Mouse (Mus musculus) mouse trophoblast stem cell (cell line): ENCODE measurements around the gene Esrrg.

Experiments
- in situ Hi-C, 2 experiments: fragments of 300-500 bp; cut with MseI, MboI; formaldehyde crosslinking; loops; 2 replicates in 1 of 2; 3 replicates in 1 of 2; pipeline ENCODE4 v1.15.1; 2025

Gene Esrrg

DNA sequence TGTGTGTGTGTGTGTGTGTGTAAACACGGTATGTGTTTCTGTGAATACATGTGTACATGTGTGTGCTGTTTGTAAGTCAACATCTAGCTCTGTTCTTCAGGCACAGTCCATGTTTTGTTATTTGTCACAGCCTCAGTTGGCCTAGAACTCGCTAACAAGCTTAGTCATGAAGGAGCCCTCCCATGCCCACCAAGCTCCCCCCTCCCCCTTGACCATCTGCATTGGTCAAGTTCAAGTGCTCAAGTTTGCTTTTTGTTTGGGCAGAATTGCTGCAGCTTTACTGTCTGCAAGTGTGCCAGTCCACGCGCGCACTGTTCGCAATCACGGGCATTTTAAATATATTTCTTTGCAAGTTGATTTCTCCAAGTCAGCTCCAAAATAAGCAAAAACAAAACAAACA, 298.8 kb downstream of the Esrrg start:
- in situ Hi-C loops, result no loop called here

DNA sequence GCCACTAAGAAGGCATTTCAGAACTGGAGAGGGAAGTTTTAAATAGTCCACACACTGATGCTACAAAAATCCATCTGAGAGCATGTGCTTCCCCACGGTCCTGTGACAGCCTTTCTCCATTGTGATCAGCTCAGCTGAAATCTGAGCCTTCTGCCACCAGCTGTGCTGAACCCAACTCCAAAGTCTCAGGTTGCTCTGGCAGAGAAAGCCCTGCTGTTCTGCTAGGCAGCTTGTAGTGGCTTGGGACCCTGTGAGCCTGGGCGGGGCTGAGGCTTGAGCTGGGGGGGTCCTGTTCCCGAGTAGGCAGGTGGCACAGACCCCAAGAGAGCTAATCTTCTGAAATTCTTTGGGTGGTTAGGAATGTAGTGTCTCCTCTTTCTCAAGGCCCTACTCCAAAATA, 299.3 kb downstream of the Esrrg start:
- in situ Hi-C loops, result no loop called here

DNA sequence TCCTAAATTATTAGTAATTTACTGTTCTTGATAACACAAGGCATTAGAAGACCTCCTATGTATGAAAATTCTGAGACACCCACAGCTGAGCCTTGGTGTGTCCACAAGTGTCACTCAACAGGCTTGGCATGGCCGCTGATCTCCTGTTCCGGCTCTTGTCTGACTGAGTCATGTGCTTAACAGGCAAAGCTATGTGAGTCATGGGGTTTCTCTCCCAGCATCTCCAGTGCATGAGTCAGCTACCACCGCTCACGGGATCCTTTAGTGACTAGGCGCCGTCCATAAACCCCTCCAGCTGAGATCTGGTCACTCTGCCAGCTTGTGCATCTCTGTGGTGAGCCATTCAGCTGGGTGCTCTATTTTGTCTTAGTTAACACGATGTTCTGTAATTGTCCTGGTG, 302.1 kb downstream of the Esrrg start:
- in situ Hi-C loops, result no loop called here

DNA sequence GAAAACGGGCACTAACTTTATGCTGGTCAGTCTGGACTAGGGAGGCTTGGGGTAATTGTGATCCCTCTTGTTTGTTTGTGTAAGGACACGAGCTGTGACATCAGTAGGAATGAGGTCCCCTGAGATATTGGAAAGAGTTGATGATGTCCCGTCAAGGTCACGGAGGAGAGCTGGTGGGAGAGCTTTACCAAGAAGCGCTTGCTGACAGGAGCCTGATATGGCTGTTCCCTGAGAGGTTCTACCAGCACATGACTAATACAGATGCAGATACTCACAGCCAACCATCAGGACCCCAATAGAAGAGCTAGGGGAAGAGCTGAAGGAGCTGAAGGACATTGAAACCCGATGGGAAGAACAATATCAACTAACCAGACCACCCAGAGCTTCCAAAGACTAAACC, 302.6 kb downstream of the Esrrg start:
- in situ Hi-C loops, result no loop called here

DNA sequence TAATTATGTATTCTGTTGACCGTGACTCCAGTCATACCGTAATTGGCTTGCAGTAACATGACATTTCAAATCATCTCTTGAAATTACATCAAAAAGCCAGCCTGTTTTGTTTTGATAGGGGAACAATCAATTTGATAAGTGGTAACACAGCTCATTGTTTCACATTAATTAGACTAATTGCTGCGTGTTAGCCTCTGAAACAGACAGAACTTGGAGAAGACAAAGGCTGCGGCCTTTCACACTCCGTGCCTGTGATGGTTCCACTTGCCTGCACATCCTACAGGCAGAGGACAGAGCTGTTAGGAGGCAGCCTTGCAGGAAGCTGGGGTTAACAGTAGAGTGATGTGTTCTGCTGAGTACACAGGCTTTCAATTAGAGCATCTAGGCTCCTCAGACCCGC, 309.7 kb downstream of the Esrrg start:
- in situ Hi-C loops, result no loop called here

- in situ Hi-C loops, result no loop called here
These were observed 310.3 kb downstream of the Esrrg start for GRCm38 (mm10) chr1:187918939-187919338.

DNA sequence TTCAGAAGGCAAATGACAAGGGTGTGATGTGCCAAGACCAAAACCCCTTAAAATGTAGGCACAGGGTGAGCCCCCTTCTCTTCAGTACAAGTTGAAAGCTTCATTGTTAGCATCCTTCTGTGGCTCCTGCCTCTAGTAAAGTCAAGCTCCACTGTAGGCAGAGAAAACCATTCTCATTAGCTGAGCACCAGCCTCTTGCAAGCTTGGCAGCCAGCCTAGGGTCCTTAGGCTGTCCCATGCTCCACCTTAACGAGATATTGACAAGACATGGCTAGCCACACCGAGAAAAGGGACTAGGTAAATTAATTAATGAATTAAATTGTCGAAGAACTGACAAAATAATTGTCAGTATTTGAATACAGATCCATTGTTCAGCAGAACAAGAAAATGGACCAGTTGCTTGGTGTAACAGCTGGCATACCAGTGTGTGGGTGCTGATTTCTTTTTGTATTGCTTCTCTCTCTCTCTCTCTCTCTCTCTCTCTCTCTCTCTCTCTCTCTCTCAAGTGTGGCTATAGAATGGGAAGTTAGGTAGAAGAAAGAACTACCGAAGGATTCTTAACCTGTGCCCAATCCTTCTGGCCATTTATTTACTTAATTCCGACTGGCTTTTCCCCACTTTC, 311.7 kb downstream of the Esrrg start:
- in situ Hi-C loops, result no loop called here

GRCm38 (mm10) chr1:187931146-187931545, 322.6 kb downstream of the Esrrg start:
- in situ Hi-C loops, result no loop called here

DNA sequence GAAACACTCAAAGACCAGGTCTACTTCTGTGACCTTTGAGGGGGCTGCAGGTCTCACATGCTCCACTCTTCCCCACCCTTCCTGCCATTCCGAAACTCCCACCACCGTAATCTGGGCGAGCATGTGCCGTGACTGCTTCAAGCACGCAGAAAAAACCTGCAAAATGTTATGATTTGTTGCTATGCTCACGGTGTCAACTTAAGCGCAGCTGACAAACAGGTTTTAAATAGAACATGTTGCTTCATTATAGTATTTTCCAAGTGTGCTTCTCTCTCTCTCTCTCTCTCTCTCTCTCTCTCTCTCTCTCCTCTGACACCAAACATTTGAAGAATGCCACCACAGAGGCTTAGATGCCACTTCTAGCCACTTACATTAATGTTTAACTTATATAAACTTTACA, 330.1 kb downstream of the Esrrg start:
- in situ Hi-C loops, result no loop called here

GRCm38 (mm10) chr1:187939078-187939477, 330.5 kb downstream of the Esrrg start:
- in situ Hi-C loops, result no loop called here

DNA sequence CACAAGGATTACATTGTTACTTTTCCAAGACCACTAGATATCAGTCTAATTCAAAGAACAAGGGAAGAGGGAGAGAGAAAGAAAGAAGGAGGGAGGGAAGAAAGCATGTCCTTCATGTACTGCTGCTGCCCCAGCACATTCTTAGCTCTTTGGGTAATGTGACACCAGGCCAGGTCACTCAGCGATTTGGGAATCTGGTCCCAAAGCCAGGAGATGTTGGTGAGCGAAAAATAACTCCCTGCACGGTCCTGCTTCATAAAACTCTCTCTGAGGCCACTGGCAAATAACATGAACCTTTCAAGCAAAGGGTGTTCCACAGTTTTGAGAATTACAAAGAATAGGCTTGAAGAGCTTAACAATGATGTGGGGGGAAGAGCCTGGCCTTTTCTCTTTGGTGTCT, 342.9 kb downstream of the Esrrg start:
- in situ Hi-C loops, result no loop called here

- in situ Hi-C loops, result no loop called here
These were observed 348.1 kb downstream of the Esrrg start for GRCm38 (mm10) chr1:187956702-187957101.

- in situ Hi-C loops, result no loop called here
These were observed 350.6 kb downstream of the Esrrg start for GRCm38 (mm10) chr1:187959192-187959591.

DNA sequence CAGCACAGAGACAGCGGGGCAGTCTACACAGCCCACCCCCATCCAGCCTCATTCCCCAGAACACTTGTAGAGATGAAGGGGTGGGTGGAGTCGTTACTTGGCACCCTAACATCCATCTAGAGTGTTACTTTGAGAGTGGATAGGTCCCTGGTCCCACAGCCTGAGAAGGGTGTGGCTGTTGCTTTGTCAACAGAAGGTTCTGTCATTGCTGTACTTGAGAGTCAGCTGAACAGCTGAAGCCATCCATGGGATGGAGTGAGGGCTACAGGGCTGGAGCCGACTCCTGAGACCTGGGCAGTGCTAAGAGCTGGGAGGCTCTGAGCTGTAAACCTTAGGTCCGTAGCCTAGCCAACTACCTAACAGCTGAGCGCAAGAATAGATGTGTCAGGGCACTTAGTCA, 352.9 kb downstream of the Esrrg start:
- in situ Hi-C loops, result no loop called here

GRCm38 (mm10) chr1:187964829-187965760, 356.5 kb downstream of the Esrrg start:
- in situ Hi-C loops, result no loop called here

DNA sequence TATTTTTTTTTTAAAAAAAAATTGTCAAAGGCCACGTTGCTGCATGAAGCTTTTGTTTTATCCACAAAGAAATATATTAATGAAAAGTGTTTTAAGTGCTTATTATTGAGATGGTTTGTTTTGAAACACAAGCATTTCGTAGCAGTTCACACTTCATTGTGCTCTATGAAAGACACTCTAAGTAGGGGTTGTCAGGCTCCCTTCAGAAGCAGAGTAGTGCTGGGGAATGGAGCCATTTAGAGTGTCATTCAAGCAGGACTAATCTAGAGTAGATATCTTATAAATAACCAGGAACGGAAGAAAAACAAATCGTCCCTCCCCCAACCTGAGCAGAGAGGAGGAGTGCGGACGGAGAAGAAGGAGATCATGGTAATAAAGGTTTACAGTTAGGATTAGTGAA, 357.3 kb downstream of the Esrrg start:
- in situ Hi-C loops, result no loop called here

GRCm38 (mm10) chr1:187968379-187968778, 359.8 kb downstream of the Esrrg start:
- in situ Hi-C loops, result no loop called here

GRCm38 (mm10) chr1:187969491-187969890, 360.9 kb downstream of the Esrrg start:
- in situ Hi-C loops, result no loop called here

- in situ Hi-C loops, result no loop called here
These were observed 365.8 kb downstream of the Esrrg start for GRCm38 (mm10) chr1:187974396-187974795.

GRCm38 (mm10) chr1:187975465-187976352, 367.1 kb downstream of the Esrrg start:
- in situ Hi-C loops, result no loop called here

- in situ Hi-C loops, result no loop called here
These were observed 367.8 kb downstream of the Esrrg start for GRCm38 (mm10) chr1:187976353-187976730.

- in situ Hi-C loops, result no loop called here
These were observed 372.4 kb downstream of the Esrrg start for GRCm38 (mm10) chr1:187981028-187981427.
